Mouse (Mus musculus): Measurements from ENCODE around the gene Rap1gap.

DNA sequence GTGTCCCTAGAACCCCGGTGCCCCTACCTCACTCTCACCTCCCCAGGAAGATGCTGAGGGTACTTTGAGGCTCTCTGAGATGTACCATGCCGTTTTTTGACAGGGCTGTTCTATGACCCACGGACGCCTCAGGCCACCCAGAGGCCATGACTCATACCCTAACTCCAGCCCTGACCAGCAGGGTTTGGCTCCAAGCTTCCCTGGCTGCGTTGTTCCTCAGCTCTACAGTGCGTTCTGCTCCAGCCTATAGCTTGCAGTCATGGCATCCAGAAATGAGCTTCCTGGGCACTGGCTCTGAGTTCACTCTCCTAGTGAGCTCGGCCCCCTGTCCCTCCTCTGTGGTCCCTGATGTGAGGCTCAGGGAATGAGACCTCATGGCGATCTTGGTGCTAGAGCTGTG is 66.2 kb downstream of the Rap1gap start:
- TF ChIP-seq CTCF (IDR thresholded peaks at IDR 0.05; ENCODE audit: low read depth, low read length) = no peak
- TF ChIP-seq EP300 (IDR thresholded peaks at IDR 0.05; ENCODE audit: insufficient read depth, low read depth, low read length) = no peak
- no peak for TF ChIP-seq POLR2A (IDR thresholded peaks at IDR 0.05; ENCODE audit: insufficient read depth, low read length)

All from ES-Bruce4 (cell line).